Mouse (Mus musculus) heart, postnatal 25 days (tissue): ENCODE data around the gene Umps. TPM values are rescaled to one million over a fixed set of nuclear protein-coding genes. Genes with fewer than 3 reads are reported as not detected.

Experiments used
- total RNA-seq, 2 experiments: library from RNA; stranded (reverse); gene quantifications; 2 replicates each; pipeline ENCODE4 v1.2.3; 2021

The Umps gene
- total RNA-seq, 2 experiments from 2014 or later, result 9.0 to 9.2 TPM

Other genes starting within 250 kb of the Umps start
- under 1 TPM in 1 of 2 experiments, not detected in 1; 0.10 TPM for gene Muc13, start 173.0 kb downstream of the Umps start, total RNA-seq
- 10 to 100 TPM; 73.9 to 80.2 TPM for gene Itgb5, start 137.4 kb downstream of the Umps start, total RNA-seq